Mouse (Mus musculus): ENCODE measurements at regions not wholly inside any gene's neighbourhood (a gene's known extent, or its start where the extent isn't known, plus 50 kb on each side); places are given as distances from the start of the nearest gene placed in this dataset.

- H3K27me3 ChIP-seq (ENCODE audit: insufficient read depth, low read length) = no peaks in the 10 kb centered on the region
- WGBS = 54% methylated on average over 6 of the region's 6 CpGs
- H3K9ac ChIP-seq (replicated peaks; ENCODE audit: low read length, poor library complexity, severe bottlenecking) = no peak overlapping the region
- H3K4me2 ChIP-seq (ENCODE audit: low read depth, low read length, poor library complexity, severe bottlenecking) = no peak overlapping the region
- H3K36me3 ChIP-seq (ENCODE audit: insufficient read depth, low read length) = no peaks in the 10 kb centered on the region
- no peaks in the 10 kb centered on the region for H3K9me3 ChIP-seq (ENCODE audit: low read length)
- no peak for ATAC-seq (ENCODE audit: low FRiP score)
- no peak for DNase-seq (ENCODE audit: low spot score)
- no peak overlapping the region for H3K27ac ChIP-seq (ENCODE audit: low read depth, low read length)
- H3K4me1 ChIP-seq (ENCODE audit: insufficient read depth, low read length) = no peaks in the 10 kb centered on the region
- H3K4me3 ChIP-seq (ENCODE audit: low read depth, low read length) = no peak overlapping the region
- TF ChIP-seq CTCF (IDR thresholded peaks at IDR 0.05) = no peak
These were observed 93.1 kb upstream of the Atp6ap2 start for GRCm38 (mm10) chrX:12494535-12494934.

GRCm38 (mm10) chrX:12500601-12501000 lies 87.0 kb upstream of the Atp6ap2 start:
- Histone ChIP-seq H3K9ac (replicated peaks; ENCODE audit: low read length, poor library complexity, severe bottlenecking) (no peak overlapping the region), H3K4me2 (ENCODE audit: low read depth, low read length, poor library complexity, severe bottlenecking) (no peak overlapping the region), H3K9me3 (ENCODE audit: low read length) (no peaks in the 10 kb centered on the region), H3K36me3 (ENCODE audit: insufficient read depth, low read length) (no peaks in the 10 kb centered on the region), H3K27me3 (ENCODE audit: insufficient read depth, low read length) (no peaks in the 10 kb centered on the region), H3K4me1 (ENCODE audit: insufficient read depth, low read length) (no peaks in the 10 kb centered on the region), H3K27ac (ENCODE audit: low read depth, low read length) (no peak overlapping the region), H3K4me3 (ENCODE audit: low read depth, low read length) (no peak overlapping the region)
- no peak for TF ChIP-seq CTCF (IDR thresholded peaks at IDR 0.05)
- ATAC-seq (ENCODE audit: low FRiP score) (no peak), DNase-seq (ENCODE audit: low spot score) (no peak)
- WGBS = 85% methylated on average over 3 of the region's 3 CpGs

- Histone ChIP-seq H3K4me2 (ENCODE audit: low read depth, low read length, poor library complexity, severe bottlenecking) (no peak overlapping the region), H3K9me3 (ENCODE audit: low read length) (no peaks in the 10 kb centered on the region), H3K27ac (ENCODE audit: low read depth, low read length) (no peak overlapping the region), H3K4me1 (ENCODE audit: insufficient read depth, low read length) (no peaks in the 10 kb centered on the region), H3K4me3 (ENCODE audit: low read depth, low read length) (no peak overlapping the region), H3K36me3 (ENCODE audit: insufficient read depth, low read length) (no peaks in the 10 kb centered on the region), H3K27me3 (ENCODE audit: insufficient read depth, low read length) (no peaks in the 10 kb centered on the region), H3K9ac (replicated peaks; ENCODE audit: low read length, poor library complexity, severe bottlenecking) (no peak overlapping the region)
- no peak for TF ChIP-seq CTCF (IDR thresholded peaks at IDR 0.05)
- ATAC-seq (ENCODE audit: low FRiP score) (no peak), DNase-seq (ENCODE audit: low spot score) (no peak)
- WGBS = 47% methylated on average over 4 of the region's 4 CpGs
These were observed 85.2 kb upstream of the Atp6ap2 start for GRCm38 (mm10) chrX:12502364-12502763.

- ATAC-seq (ENCODE audit: low FRiP score) (no peak), DNase-seq (ENCODE audit: low spot score) (no peak)
- no peaks in the 10 kb centered on the region for H3K9me3 ChIP-seq (ENCODE audit: low read length)
- no peak overlapping the region for H3K4me2 ChIP-seq (ENCODE audit: low read depth, low read length, poor library complexity, severe bottlenecking)
- H3K9ac ChIP-seq (replicated peaks; ENCODE audit: low read length, poor library complexity, severe bottlenecking) = no peak overlapping the region
- H3K36me3 ChIP-seq (ENCODE audit: insufficient read depth, low read length) = no peaks in the 10 kb centered on the region
- H3K27ac ChIP-seq (ENCODE audit: low read depth, low read length) = no peak overlapping the region
- no peak overlapping the region for H3K4me3 ChIP-seq (ENCODE audit: low read depth, low read length)
- H3K27me3 ChIP-seq (ENCODE audit: insufficient read depth, low read length) = no peaks in the 10 kb centered on the region
- TF ChIP-seq CTCF (IDR thresholded peaks at IDR 0.05) = no peak
- WGBS = 81% methylated on average over 1 of the region's 1 CpGs
- H3K4me1 ChIP-seq (ENCODE audit: insufficient read depth, low read length) = no peaks in the 10 kb centered on the region
These were observed 84.0 kb upstream of the Atp6ap2 start for GRCm38 (mm10) chrX:12503581-12503980.

- no peak overlapping the region for H3K4me2 ChIP-seq (ENCODE audit: low read depth, low read length, poor library complexity, severe bottlenecking)
- no peak overlapping the region for H3K27ac ChIP-seq (ENCODE audit: low read depth, low read length)
- H3K4me1 ChIP-seq (ENCODE audit: insufficient read depth, low read length) = no peaks in the 10 kb centered on the region
- TF ChIP-seq CTCF (IDR thresholded peaks at IDR 0.05) = peak; percentile 42
- no peak for ATAC-seq (ENCODE audit: low FRiP score)
- H3K9me3 ChIP-seq (ENCODE audit: low read length) = no peaks in the 10 kb centered on the region
- WGBS = 63% methylated on average over 3 of the region's 3 CpGs
- no peaks in the 10 kb centered on the region for H3K36me3 ChIP-seq (ENCODE audit: insufficient read depth, low read length)
- H3K4me3 ChIP-seq (ENCODE audit: low read depth, low read length) = no peak overlapping the region
- H3K27me3 ChIP-seq (ENCODE audit: insufficient read depth, low read length) = no peaks in the 10 kb centered on the region
- no peak overlapping the region for H3K9ac ChIP-seq (replicated peaks; ENCODE audit: low read length, poor library complexity, severe bottlenecking)
- DNase-seq (ENCODE audit: low spot score) = peak; percentile 10
These were observed 76.5 kb upstream of the Atp6ap2 start for GRCm38 (mm10) chrX:12511119-12511518.

- Histone ChIP-seq H3K27me3 (ENCODE audit: insufficient read depth, low read length) (no peaks in the 10 kb centered on the region), H3K27ac (ENCODE audit: low read depth, low read length) (no peak overlapping the region), H3K36me3 (ENCODE audit: insufficient read depth, low read length) (no peaks in the 10 kb centered on the region), H3K4me1 (ENCODE audit: insufficient read depth, low read length) (no peaks in the 10 kb centered on the region), H3K4me3 (ENCODE audit: low read depth, low read length) (no peak overlapping the region), H3K4me2 (ENCODE audit: low read depth, low read length, poor library complexity, severe bottlenecking) (no peak overlapping the region), H3K9me3 (ENCODE audit: low read length) (no peaks in the 10 kb centered on the region), H3K9ac (replicated peaks; ENCODE audit: low read length, poor library complexity, severe bottlenecking) (no peak overlapping the region)
- DNase-seq (ENCODE audit: low spot score) (no peak), ATAC-seq (ENCODE audit: low FRiP score) (no peak)
- 93% methylated on average over 3 of the region's 3 CpGs for WGBS
- no peak for TF ChIP-seq CTCF (IDR thresholded peaks at IDR 0.05)
These were observed 62.6 kb upstream of the Atp6ap2 start for GRCm38 (mm10) chrX:12525044-12525443.

Measured in midbrain, postnatal 0 days (tissue).